Mouse (Mus musculus) neural tube, embryonic 11.5 days (tissue): ENCODE results near the gene Col28a1. TPM values are rescaled to one million over a fixed set of nuclear protein-coding genes. Genes with fewer than 3 reads are reported as not detected.

Source experiments
- ATAC-seq: fragments of 200-750 bp; cut with Nextera tagmentation; 2 replicates; pipeline ENCODE4 v1.8.0; 2017; ENCODE audit warnings: moderate number of reproducible peaks, mild to moderate bottlenecking, moderate TSS enrichment, moderate library complexity; ENCODE audit not compliant: insufficient read depth, low FRiP score, low TSS enrichment
- DNase-seq: peaks from one replicate; pipeline ENCODE4 v3.0.0-alpha.2; 2015; ENCODE audit warnings: low spot score
- H3K27ac ChIP-seq: fragments of 300-500 bp; sonication (generic); 2 replicates; pipeline ENCODE4 v1.5.1; 2014; ENCODE audit warnings: low read depth, mild to moderate bottlenecking, low read length
- H3K27me3 ChIP-seq: fragments of 300-500 bp; sonication (generic); 2 replicates; pipeline ENCODE4 v1.6.1; 2014; ENCODE audit warnings: mild to moderate bottlenecking, low read length, mixed read lengths; ENCODE audit not compliant: control insufficient read depth, insufficient read depth
- H3K36me3 ChIP-seq: fragments of 300-500 bp; sonication (generic); 2 replicates; pipeline ENCODE4 v1.6.1; 2014; ENCODE audit warnings: mild to moderate bottlenecking, low read length, moderate library complexity, mixed read lengths; ENCODE audit not compliant: control insufficient read depth, insufficient read depth
- H3K4me1 ChIP-seq: fragments of 300-500 bp; sonication (generic); 2 replicates; pipeline ENCODE4 v1.6.1; 2014; ENCODE audit warnings: low read length, mixed read lengths; ENCODE audit not compliant: control insufficient read depth, insufficient read depth
- H3K4me2 ChIP-seq: fragments of 300-500 bp; sonication (generic); 2 replicates; pipeline ENCODE4 v1.6.1; 2014; ENCODE audit warnings: low read depth, mild to moderate bottlenecking, moderate library complexity
- H3K4me3 ChIP-seq: fragments of 300-500 bp; sonication (generic); 2 replicates; pipeline ENCODE4 v1.5.1; 2014; ENCODE audit warnings: low read depth, low read length
- H3K9ac ChIP-seq: fragments of 300-500 bp; sonication (generic); 2 replicates; pipeline ENCODE4 v1.6.1; 2014; ENCODE audit warnings: mild to moderate bottlenecking, low read length
- H3K9me3 ChIP-seq: fragments of 300-500 bp; sonication (generic); 2 replicates; pipeline ENCODE4 v1.6.1; 2016; ENCODE audit warnings: low read length; ENCODE audit not compliant: control insufficient read depth
- WGBS: fragments of 180-500 bp; shearing (Covaris S2); extraction: QIAGEN DNeasy Blood & Tissue Kit; methylation state at CpG from one replicate; pipeline ENCODE4 v1.1.7; 2014; 5-methylcytosine and 5-hydroxymethylcytosine counted together
- polyA plus RNA-seq: library from polyadenylated mRNA; unstranded; fragments of >200 nt; fragmentation: Nextera tagmentation; extraction: Ambion mirVana; gene quantifications from 2 replicates; pipeline ENCODE4 v1.2.1, GENCODE M21; 2014

The Col28a1 gene
- polyA plus RNA-seq = 0.05 and 0.18 TPM in 2 replicates

GRCm38 (mm10) chr6:8192517-8192916 is at the start of gene Col28a1:
Gene Col28a1, minus strand, starts transcription at chr6:8192617.
- DNase-seq (no peak), ATAC-seq (no peak)
- no peak within 1 kb of the TSS for H3K4me3 ChIP-seq
- H3K9me3 ChIP-seq = no peaks in the 10 kb centered on the region
- H3K36me3 ChIP-seq = no peaks in the 10 kb centered on the region
- no peak within 1 kb of the TSS for H3K9ac ChIP-seq
- H3K27ac ChIP-seq = no peak within 1 kb of the TSS
- H3K27me3 ChIP-seq = no peaks in the 10 kb centered on the region
- H3K4me2 ChIP-seq = no peak within 1 kb of the TSS
- no peaks in the 10 kb centered on the region for H3K4me1 ChIP-seq

DNA sequence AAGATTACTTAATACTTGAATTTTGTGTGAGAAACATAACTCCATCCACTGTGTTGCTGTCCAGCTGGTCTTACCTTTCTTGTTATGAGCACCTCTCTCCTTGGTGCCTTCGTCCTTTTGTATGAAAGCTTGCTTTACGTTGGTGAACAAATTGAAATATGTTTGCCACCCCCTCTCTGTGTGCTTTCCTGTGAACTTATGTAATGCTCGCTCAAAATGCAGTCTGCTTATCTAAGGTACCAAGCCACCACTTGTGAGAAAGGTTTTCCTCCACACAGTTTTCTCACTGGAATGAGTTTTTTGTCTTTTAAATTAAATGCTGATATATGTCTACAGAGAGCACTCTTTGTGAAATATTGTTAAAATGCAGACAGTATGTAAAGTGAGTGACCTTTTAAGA is 36.2 kb upstream of the Col28a1 start:
- Histone ChIP-seq H3K9me3 (no peaks in the 10 kb centered on the region), H3K4me1 (no peaks in the 10 kb centered on the region), H3K4me3 (no peak overlapping the region), H3K27ac (no peak overlapping the region), H3K9ac (no peak overlapping the region), H3K4me2 (no peak overlapping the region), H3K27me3 (no peaks in the 10 kb centered on the region), H3K36me3 (no peaks in the 10 kb centered on the region)
- DNase-seq = no peak
- WGBS = 93% methylated on average over 3 of the region's 3 CpGs
- no peak for ATAC-seq

- no peak for ATAC-seq
- no peaks in the 10 kb centered on the region for H3K27me3 ChIP-seq
- WGBS = 84% methylated on average over 3 of the region's 3 CpGs
- H3K27ac ChIP-seq = no peak overlapping the region
- H3K9me3 ChIP-seq = no peaks in the 10 kb centered on the region
- no peaks in the 10 kb centered on the region for H3K36me3 ChIP-seq
- H3K4me2 ChIP-seq = no peak overlapping the region
- no peaks in the 10 kb centered on the region for H3K4me1 ChIP-seq
- H3K4me3 ChIP-seq = no peak overlapping the region
- no peak overlapping the region for H3K9ac ChIP-seq
- no peak for DNase-seq
Observed at GRCm38 (mm10) chr6:8227035-8227434, 34.6 kb upstream of the Col28a1 start.

DNA sequence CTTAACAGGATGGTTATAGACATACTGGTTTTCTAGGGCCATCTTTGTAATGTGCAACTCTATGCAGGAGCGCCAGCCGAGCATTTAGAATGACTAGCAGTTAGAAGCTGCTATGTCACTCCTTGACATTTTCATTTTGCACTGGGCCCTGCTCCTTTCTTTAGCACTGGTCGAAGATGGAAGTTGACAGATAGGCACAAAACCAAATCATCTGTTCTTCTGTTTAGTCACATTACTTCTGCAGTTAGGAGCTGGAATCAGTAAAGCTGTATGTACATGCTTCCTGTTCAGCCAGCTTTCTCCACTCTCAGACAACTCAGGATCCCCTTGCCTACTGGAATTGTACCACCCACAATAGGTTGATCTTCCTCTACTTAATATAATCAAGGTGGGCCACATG is 18.2 kb upstream of the Col28a1 start:
- peak overlapping the region; percentile 12 for H3K4me2 ChIP-seq
- H3K27me3 ChIP-seq = no peaks in the 10 kb centered on the region
- peaks cover 2% of the 10 kb centered on the region; the same call in 1 of the 2 replicates for H3K36me3 ChIP-seq
- H3K9ac ChIP-seq = no peak overlapping the region
- peaks cover 3% of the 10 kb centered on the region; the same call in 1 of the 2 replicates for H3K4me1 ChIP-seq
- no peak overlapping the region for H3K4me3 ChIP-seq
- no peaks in the 10 kb centered on the region for H3K9me3 ChIP-seq
- 89% methylated on average over 3 of the region's 3 CpGs for WGBS
- ATAC-seq (no peak), DNase-seq (no peak)
- H3K27ac ChIP-seq = no peak overlapping the region

DNA sequence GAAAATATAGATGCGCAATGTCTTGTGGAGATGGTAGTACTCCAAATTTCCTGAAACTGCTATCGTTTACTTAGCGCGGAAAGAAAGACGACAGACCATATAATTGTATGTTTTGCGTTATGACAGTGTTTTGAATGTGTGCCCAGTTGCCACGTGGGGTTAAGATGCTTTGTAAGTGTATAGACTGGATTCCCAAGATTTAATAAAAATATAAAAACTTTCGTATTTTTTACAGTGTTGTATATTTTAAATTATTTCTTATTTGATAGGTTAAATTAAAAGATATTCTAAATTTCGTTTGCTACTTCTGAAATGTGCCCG is 17.4 kb upstream of the Col28a1 start:
- no peaks in the 10 kb centered on the region for H3K36me3 ChIP-seq
- WGBS = 13% methylated on average over 10 of the region's 10 CpGs
- no peaks in the 10 kb centered on the region for H3K9me3 ChIP-seq
- H3K27me3 ChIP-seq = no peaks in the 10 kb centered on the region
- H3K27ac ChIP-seq = peak overlapping the region; percentile 92
- ATAC-seq (no peak), DNase-seq (no peak)
- peaks cover 3% of the 10 kb centered on the region; the same call in 1 of the 2 replicates for H3K4me1 ChIP-seq
- H3K9ac ChIP-seq = peak overlapping the region; percentile 91
- peak overlapping the region; percentile 84 for H3K4me3 ChIP-seq
- H3K4me2 ChIP-seq = peak overlapping the region; percentile 50

- DNase-seq (peak; percentile 97), ATAC-seq (peak; percentile 98)
- WGBS = 1% methylated on average over 87 of the region's 90 CpGs
- Histone ChIP-seq H3K4me1 (peaks cover 3% of the 10 kb centered on the region; the same call in 1 of the 2 replicates), H3K4me2 (peak within 1 kb of the TSS; percentile 50), H3K36me3 (no peaks in the 10 kb centered on the region), H3K9ac (peak within 1 kb of the TSS; percentile 91), H3K27me3 (no peaks in the 10 kb centered on the region), H3K27ac (peak within 1 kb of the TSS; percentile 92), H3K4me3 (peak within 1 kb of the TSS; percentile 84), H3K9me3 (no peaks in the 10 kb centered on the region)
Observed at GRCm38 (mm10) chr6:8209047-8209865, 16.8 kb upstream of the Col28a1 start, which contains the start of gene Mios. Gene Mios, plus strand, starts transcription at chr6:8209222.

DNA sequence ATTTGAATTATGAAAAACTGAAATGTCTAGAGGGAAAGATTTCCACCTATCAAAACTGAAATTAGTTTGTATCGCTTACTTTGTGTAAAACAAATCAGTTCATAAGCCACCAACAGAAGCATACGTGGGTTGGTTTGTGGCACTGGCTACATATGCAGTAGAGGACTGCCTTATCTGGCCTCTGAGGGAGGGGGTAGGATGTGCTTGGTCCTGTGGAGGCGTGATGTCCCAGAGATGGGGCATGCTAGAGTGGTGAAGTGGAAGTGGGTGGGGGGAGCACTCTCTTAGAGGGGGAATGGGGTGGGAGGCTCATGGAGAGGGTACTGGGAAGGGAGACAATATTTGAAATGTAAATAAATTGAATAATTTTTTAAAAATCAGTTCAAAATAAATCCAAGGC is 2.5 kb downstream of the Col28a1 start:
- Histone ChIP-seq H3K27ac (no peak overlapping the region), H3K4me1 (no peaks in the 10 kb centered on the region), H3K36me3 (no peaks in the 10 kb centered on the region), H3K4me2 (no peak overlapping the region), H3K9ac (no peak overlapping the region), H3K27me3 (no peaks in the 10 kb centered on the region), H3K4me3 (no peak overlapping the region), H3K9me3 (no peaks in the 10 kb centered on the region)
- WGBS = 74% methylated on average over 3 of the region's 3 CpGs
- DNase-seq = no peak
- no peak for ATAC-seq

DNA sequence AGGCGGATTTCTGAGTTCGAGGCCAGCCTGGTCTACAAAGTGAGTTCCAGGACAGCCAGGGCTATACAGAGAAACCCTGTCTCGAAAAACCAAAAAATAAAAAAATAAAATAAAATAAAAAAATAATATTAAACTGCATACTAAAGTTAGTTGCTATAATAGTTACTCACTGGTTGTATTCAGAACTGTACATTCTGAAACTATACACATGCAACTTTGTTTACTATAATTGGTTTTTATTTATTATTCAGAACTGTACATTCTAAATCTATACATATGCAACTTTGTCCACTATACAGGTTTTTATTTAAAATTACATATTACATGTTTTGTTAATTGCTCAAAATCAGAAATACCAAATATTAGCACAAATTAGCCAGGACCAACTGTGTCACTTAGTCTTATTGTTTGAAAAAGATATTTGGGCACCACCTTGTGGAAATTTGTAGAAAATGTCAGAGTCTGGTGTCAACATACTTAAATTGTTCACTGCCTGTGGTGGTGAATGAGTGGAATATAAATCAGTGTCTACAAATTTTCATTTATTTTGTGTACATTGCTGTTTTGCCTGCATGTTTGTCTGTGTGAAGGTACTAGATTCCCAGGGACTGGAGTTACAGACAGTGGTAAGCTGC is 3.7 kb downstream of the Col28a1 start:
- no peaks in the 10 kb centered on the region for H3K36me3 ChIP-seq
- WGBS = 98% methylated on average over 3 of the region's 3 CpGs
- no peaks in the 10 kb centered on the region for H3K9me3 ChIP-seq
- no peak overlapping the region for H3K4me2 ChIP-seq
- no peaks in the 10 kb centered on the region for H3K4me1 ChIP-seq
- ATAC-seq = peak; percentile 53; the same call in 1 of the 2 replicates
- H3K27ac ChIP-seq = no peak overlapping the region
- no peak overlapping the region for H3K4me3 ChIP-seq
- H3K27me3 ChIP-seq = no peaks in the 10 kb centered on the region
- DNase-seq = no peak
- no peak overlapping the region for H3K9ac ChIP-seq
